Mouse (Mus musculus) forebrain, embryonic 10.5 days (tissue): ENCODE data around the gene Ghsr. TPM values are rescaled to one million over a fixed set of nuclear protein-coding genes. Genes with fewer than 3 reads are reported as not detected.

Source experiments
- DNase-seq: peaks from one replicate; pipeline ENCODE4 v3.0.0-alpha.2; 2017; ENCODE audit warnings: low spot score; ENCODE audit errors: extremely low spot score
- H3K27ac ChIP-seq: fragments of 300-500 bp; sonication (generic); 2 replicates; pipeline ENCODE4 v1.5.1; 2016; ENCODE audit warnings: mild to moderate bottlenecking
- H3K27me3 ChIP-seq: fragments of 300-500 bp; sonication (generic); 2 replicates; pipeline ENCODE4 v1.6.1; 2016; ENCODE audit warnings: mild to moderate bottlenecking; ENCODE audit not compliant: poor library complexity, severe bottlenecking
- H3K36me3 ChIP-seq: fragments of 300-500 bp; sonication (generic); replicated peaks from 2 replicates; pipeline ENCODE4 v1.6.1; 2016; ENCODE audit warnings: mild to moderate bottlenecking, moderate library complexity
- H3K4me1 ChIP-seq: fragments of 300-500 bp; sonication (generic); 2 replicates; pipeline ENCODE4 v1.6.1; 2016
- H3K4me3 ChIP-seq: fragments of 300-500 bp; sonication (generic); 2 replicates; pipeline ENCODE4 v1.5.1; 2016; ENCODE audit warnings: mild to moderate bottlenecking, moderate library complexity
- H3K9me3 ChIP-seq: fragments of 300-500 bp; sonication (generic); 2 replicates; pipeline ENCODE4 v1.6.1; 2016; ENCODE audit warnings: mild to moderate bottlenecking, moderate library complexity
- WGBS: fragments of 180-500 bp; shearing (Covaris S2); methylation state at CpG from one replicate; pipeline ENCODE4 v1.1.7; 2016; 5-methylcytosine and 5-hydroxymethylcytosine counted together
- polyA plus RNA-seq: library from polyadenylated mRNA; unstranded; fragments of >200 nt; fragmentation: Nextera tagmentation; extraction: Ambion mirVana; gene quantifications from 2 replicates; pipeline ENCODE4 v1.2.1, GENCODE M21; 2016

Gene Ghsr
- polyA plus RNA-seq, 1 experiment from 2014 or later: not detected

GRCm38 (mm10) chr3:27421980-27422379, 50.8 kb downstream of the Ghsr start:
- Histone ChIP-seq H3K36me3 (peaks cover 49% of the 10 kb centered on the region), H3K27me3 (no peaks in the 10 kb centered on the region), H3K27ac (peak overlapping the region; percentile 48; the same call in 1 of the 2 replicates), H3K9me3 (no peaks in the 10 kb centered on the region), H3K4me1 (peaks cover 10% of the 10 kb centered on the region), H3K4me3 (no peak overlapping the region)
- no peak for DNase-seq
- WGBS: 79% methylated on average over 12 of the region's 12 CpGs

- H3K4me3 ChIP-seq: no peak overlapping the region
- peaks cover 52% of the 10 kb centered on the region for H3K36me3 ChIP-seq
- H3K9me3 ChIP-seq: no peaks in the 10 kb centered on the region
- no peak for DNase-seq
- H3K27me3 ChIP-seq: no peaks in the 10 kb centered on the region
- WGBS: 91% methylated on average over 6 of the region's 6 CpGs
- H3K4me1 ChIP-seq: peaks cover 10% of the 10 kb centered on the region
- H3K27ac ChIP-seq: no peak overlapping the region
These were observed 51.4 kb downstream of the Ghsr start for GRCm38 (mm10) chr3:27422521-27422920.

- no peak overlapping the region for H3K27ac ChIP-seq
- H3K27me3 ChIP-seq: no peaks in the 10 kb centered on the region
- peaks cover 10% of the 10 kb centered on the region for H3K4me1 ChIP-seq
- 95% methylated on average over 11 of the region's 11 CpGs for WGBS
- peaks cover 53% of the 10 kb centered on the region for H3K36me3 ChIP-seq
- H3K4me3 ChIP-seq: no peak overlapping the region
- DNase-seq: no peak
- H3K9me3 ChIP-seq: no peaks in the 10 kb centered on the region
These were observed 53.0 kb downstream of the Ghsr start for GRCm38 (mm10) chr3:27424049-27424667.

- no peak for DNase-seq
- peaks cover 7% of the 10 kb centered on the region; the same call in 1 of the 2 replicates for H3K4me1 ChIP-seq
- no peak overlapping the region for H3K27ac ChIP-seq
- H3K27me3 ChIP-seq: no peaks in the 10 kb centered on the region
- no peak overlapping the region for H3K4me3 ChIP-seq
- 93% methylated on average over 6 of the region's 6 CpGs for WGBS
- H3K36me3 ChIP-seq: peaks cover 51% of the 10 kb centered on the region
- H3K9me3 ChIP-seq: no peaks in the 10 kb centered on the region
These were observed 56.3 kb downstream of the Ghsr start for GRCm38 (mm10) chr3:27427406-27427805.

Other genes starting within 250 kb of the Ghsr start
- 110 and 121 TPM in 2 replicates for gene Ect2, start 217.5 kb upstream of the Ghsr start, polyA plus RNA-seq
- gene Nceh1, start 188.4 kb upstream of the Ghsr start, polyA plus RNA-seq: 5.0 and 5.6 TPM in 2 replicates
- gene Tnfsf10, start 54.3 kb upstream of the Ghsr start, polyA plus RNA-seq: not detected in 2 replicates